8 mouse cellular contexts compared by ENCODE assay signal in the genomic region with DNA sequence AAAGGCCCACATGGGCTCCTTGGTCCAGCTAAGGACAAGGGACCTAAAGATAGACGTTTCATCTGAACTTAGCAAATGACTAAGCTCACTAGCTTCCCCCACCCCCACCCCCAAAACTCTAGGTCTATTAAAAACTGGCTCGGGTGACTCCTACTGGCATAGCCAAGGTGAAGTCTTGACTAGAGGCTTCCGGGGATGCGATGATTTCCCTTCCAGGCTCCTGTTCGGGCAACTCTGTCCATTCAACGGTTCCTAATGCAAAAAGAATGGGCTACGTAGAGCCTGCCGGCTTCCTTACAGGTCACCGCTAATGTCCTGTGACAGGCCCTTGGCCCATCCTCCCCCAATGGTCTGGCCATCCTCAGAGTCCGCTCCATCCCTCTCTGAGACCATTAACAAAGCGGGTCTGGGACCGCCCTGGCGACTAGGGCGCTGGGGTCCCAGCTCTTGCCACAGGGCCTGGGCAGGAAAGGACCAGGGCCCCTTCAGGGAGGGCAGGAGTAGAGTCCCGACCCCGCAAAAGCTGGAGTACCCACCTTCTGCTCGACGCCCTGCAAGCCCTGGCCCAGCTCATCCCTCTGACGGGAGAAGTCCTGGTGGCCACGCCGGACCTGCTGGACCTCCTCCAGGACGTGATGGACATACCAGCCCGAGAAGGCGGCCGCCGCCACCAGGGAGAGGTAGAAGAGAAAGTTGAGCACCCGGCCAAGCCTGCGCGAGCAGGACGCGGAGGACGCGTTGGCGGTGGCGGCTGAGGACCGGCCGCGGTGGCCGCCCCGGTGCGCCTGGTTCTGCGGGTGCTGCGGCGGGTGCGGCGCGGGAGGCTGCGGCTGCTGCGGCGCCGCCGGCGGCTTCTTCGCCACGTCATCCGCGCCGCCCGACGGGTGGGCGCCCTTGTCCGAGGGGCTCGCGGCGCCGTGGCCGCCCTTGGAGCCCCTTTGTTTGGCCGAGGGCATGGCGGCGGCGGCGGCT. TPM values are rescaled to one million over a fixed set of nuclear protein-coding genes. Genes with fewer than 3 reads are reported as not detected.
DNase-seq lines count a peak whose midpoint lies in the region; ATAC-seq and TF ChIP-seq lines count a peak whose summit lies in the region.

No protein-coding gene starts in this region.

- H3K4me1 ChIP-seq in hindbrain, embryonic 12.5 days: peaks cover 50% of the 10 kb centered on the region
- H3K4me1 ChIP-seq in limb, embryonic 11.5 days (ENCODE audit: control insufficient read depth, insufficient read depth, low read length): peaks cover 20% of the 10 kb centered on the region
- peaks cover 40% of the 10 kb centered on the region for H3K4me1 ChIP-seq in midbrain, embryonic 15.5 days
- H3K4me1 ChIP-seq in testis, adult 2 months (ENCODE audit: control insufficient read depth, insufficient read depth, low read length): peaks cover 15% of the 10 kb centered on the region

- H3K27me3 ChIP-seq in hindbrain, embryonic 12.5 days: no peaks in the 10 kb centered on the region
- no peaks in the 10 kb centered on the region for H3K27me3 ChIP-seq in limb, embryonic 11.5 days (ENCODE audit: control insufficient read depth, insufficient read depth, low read length)
- no peaks in the 10 kb centered on the region for H3K27me3 ChIP-seq in midbrain, embryonic 15.5 days (replicated peaks)
- H3K27me3 ChIP-seq in testis, adult 2 months (ENCODE audit: control insufficient read depth, insufficient read depth, low read length): no peaks in the 10 kb centered on the region

- peak overlapping the region; percentile 78 for H3K4me2 ChIP-seq in hindbrain, embryonic 12.5 days (replicated peaks)
- peak overlapping the region; percentile 80 for H3K4me2 ChIP-seq in limb, embryonic 11.5 days (ENCODE audit: low read depth, severe bottlenecking)
- H3K4me2 ChIP-seq in midbrain, embryonic 15.5 days: peak overlapping the region; percentile 61

- H3K9me3 ChIP-seq in hindbrain, embryonic 12.5 days (replicated peaks): no peaks in the 10 kb centered on the region
- H3K9me3 ChIP-seq in limb, embryonic 11.5 days (ENCODE audit: control insufficient read depth, low read length): no peaks in the 10 kb centered on the region
- H3K9me3 ChIP-seq in midbrain, embryonic 15.5 days: no peaks in the 10 kb centered on the region

- peaks cover 12% of the 10 kb centered on the region for H3K36me3 ChIP-seq in hindbrain, embryonic 12.5 days
- peaks cover 2% of the 10 kb centered on the region; the same call in 1 of the 2 replicates for H3K36me3 ChIP-seq in limb, embryonic 11.5 days (ENCODE audit: control insufficient read depth, insufficient read depth, low read length)
- H3K36me3 ChIP-seq in midbrain, embryonic 15.5 days (replicated peaks): peaks cover 2% of the 10 kb centered on the region; the same call in 1 of the 2 replicates
- peaks cover 1% of the 10 kb centered on the region; the same call in 1 of the 2 replicates for H3K36me3 ChIP-seq in testis, adult 2 months (ENCODE audit: control insufficient read depth, insufficient read depth, low read length)

- peak overlapping the region; percentile 91 for H3K27ac ChIP-seq in hindbrain, embryonic 12.5 days
- peak overlapping the region; percentile 70 for H3K27ac ChIP-seq in limb, embryonic 11.5 days (replicated peaks; ENCODE audit: low read depth, low read length)
- peak overlapping the region; percentile 81 for H3K27ac ChIP-seq in midbrain, embryonic 15.5 days
- H3K27ac ChIP-seq in testis, adult 2 months (ENCODE audit: control insufficient read depth, insufficient read depth, low read depth, low read length): peak overlapping the region; percentile 57

- H3K9ac ChIP-seq in hindbrain, embryonic 12.5 days: peak overlapping the region; percentile 97
- H3K9ac ChIP-seq in limb, embryonic 11.5 days (ENCODE audit: low read length): peak overlapping the region; percentile 96
- H3K9ac ChIP-seq in midbrain, embryonic 15.5 days: peak overlapping the region; percentile 74

- DNase-seq in layer of hippocampus, postnatal 36 days: peak; percentile 23 to 49
- DNase-seq in layer of hippocampus, adult 11-12 months (ENCODE audit: low spot score): no peak
- DNase-seq in cerebellum, adult 9-10 months: peak; percentile 75
- peak; percentile 33 to 45 for DNase-seq in frontal cortex, postnatal 10 days (ENCODE audit: low spot score in 2 of 2)
- DNase-seq in limb, embryonic 11.5 days (ENCODE audit: low spot score): peak; percentile 75

- no peak for TF ChIP-seq CTCF in testis, adult 2 months (IDR thresholded peaks at IDR 0.05; ENCODE audit: control insufficient read depth, insufficient read depth, insufficient replicate concordance, low read depth, low read length)

- under 1% methylated on average over 38 of the region's 72 CpGs for WGBS in hindbrain, embryonic 12.5 days
- 0% methylated on average over 69 of the region's 72 CpGs for WGBS in limb, embryonic 11.5 days
- under 1% methylated on average over 66 of the region's 72 CpGs for WGBS in midbrain, embryonic 15.5 days

- 0 out of 2 replicates have a peak, but pooled peaks have one; percentile 10 for TF ChIP-seq POLR2A in testis, adult 2 months (IDR thresholded peaks at IDR 0.05; ENCODE audit: control insufficient read depth, low read depth, low read length)

- peak overlapping the region; percentile 76 for H3K4me3 ChIP-seq in hindbrain, embryonic 12.5 days
- H3K4me3 ChIP-seq in limb, embryonic 11.5 days (ENCODE audit: low read depth, low read length): peak overlapping the region; percentile 92
- H3K4me3 ChIP-seq in midbrain, embryonic 15.5 days: peak overlapping the region; percentile 83
- peak overlapping the region; percentile 97 for H3K4me3 ChIP-seq in testis, adult 2 months (ENCODE audit: control insufficient read depth, low read depth, low read length)

- ATAC-seq in hindbrain, embryonic 12.5 days (ENCODE audit: low FRiP score): peak; percentile 55
- peak; percentile 33; the same call in 1 of the 2 replicates for ATAC-seq in limb, embryonic 11.5 days (ENCODE audit: insufficient number of reproducible peaks, low FRiP score, low TSS enrichment, low read depth)
- ATAC-seq in midbrain, embryonic 15.5 days (replicated peaks): peak; percentile 62

RNA-seq across cellular contexts. Expression of a gene that starts 0.7 kb away (rescaled TPM):
- 10 to 100 TPM; 21.6 to 22.5 TPM for total RNA-seq in layer of hippocampus, postnatal 36 days (2021)
- polyA plus RNA-seq in hindbrain, embryonic 12.5 days (2016; fragmentation: Nextera tagmentation; extraction: Ambion mirVana): 125 and 130 TPM in 2 replicates
- polyA plus RNA-seq in limb, embryonic 11.5 days (2014; fragmentation: Nextera tagmentation; extraction: Ambion mirVana): 75.8 and 87.6 TPM in 2 replicates
- 53.2 and 56.3 TPM in 2 replicates for polyA plus RNA-seq in midbrain, embryonic 15.5 days (2015; fragmentation: Nextera tagmentation; extraction: Ambion mirVana)
- polyA plus RNA-seq in testis, adult 2 months (2012; rRNA removed): 50.1 and 55.7 TPM in 2 replicates

RNA-seq across cellular contexts. Expression of a gene that starts 43.2 kb away (rescaled TPM):
- 10 to 100 TPM; 28.4 to 31.1 TPM for total RNA-seq in layer of hippocampus, postnatal 36 days (2021)
- polyA plus RNA-seq in hindbrain, embryonic 12.5 days (2016; fragmentation: Nextera tagmentation; extraction: Ambion mirVana): 20.0 and 22.5 TPM in 2 replicates
- 7.2 and 8.0 TPM in 2 replicates for polyA plus RNA-seq in limb, embryonic 11.5 days (2014; fragmentation: Nextera tagmentation; extraction: Ambion mirVana)
- polyA plus RNA-seq in midbrain, embryonic 15.5 days (2015; fragmentation: Nextera tagmentation; extraction: Ambion mirVana): 20.0 and 21.1 TPM in 2 replicates
- polyA plus RNA-seq in testis, adult 2 months (2012; rRNA removed): 14.0 and 18.2 TPM in 2 replicates
